Mouse (Mus musculus) liver, postnatal 0 days (tissue): ENCODE measurements around the gene Spata18.
A peak's percentile ranks its signal among the peaks of the same experiment; 100 is the strongest.

Source experiments
- CTCF ChIP-seq: sonication (generic); IDR thresholded peaks from 2 replicates; pipeline ENCODE4 v1.5.1; 2016; ENCODE audit warnings: antibody characterized with exemption, low read depth
- EP300 ChIP-seq: IDR thresholded peaks from 2 replicates; pipeline ENCODE4 v1.6.1; 2016; ENCODE audit warnings: antibody characterized with exemption, low read depth, mild to moderate bottlenecking

- TF ChIP-seq EP300 (no peak), CTCF (peak; percentile 50)
Measured at GRCm38 (mm10) chr5:73683706-73684409, 32.7 kb downstream of the Spata18 start.
